Mouse (Mus musculus): ENCODE measurements around the gene Nampt.
"Not testable (repeated sequence)": the region's sequence is repeated elsewhere in the genome, so short reads cannot be mapped to it uniquely, and the experiment has no call there.

The Nampt gene

GRCm38 (mm10) chr12:32841442-32841900 lies 22.1 kb downstream of the Nampt start:
- no peak for DNase-seq (ENCODE audit: low spot score in 2 of 2)

GRCm38 (mm10) chr12:32846325-32846724 lies 27.0 kb downstream of the Nampt start:
- DNase-seq (ENCODE audit: low spot score in 2 of 2): no peak

DNA sequence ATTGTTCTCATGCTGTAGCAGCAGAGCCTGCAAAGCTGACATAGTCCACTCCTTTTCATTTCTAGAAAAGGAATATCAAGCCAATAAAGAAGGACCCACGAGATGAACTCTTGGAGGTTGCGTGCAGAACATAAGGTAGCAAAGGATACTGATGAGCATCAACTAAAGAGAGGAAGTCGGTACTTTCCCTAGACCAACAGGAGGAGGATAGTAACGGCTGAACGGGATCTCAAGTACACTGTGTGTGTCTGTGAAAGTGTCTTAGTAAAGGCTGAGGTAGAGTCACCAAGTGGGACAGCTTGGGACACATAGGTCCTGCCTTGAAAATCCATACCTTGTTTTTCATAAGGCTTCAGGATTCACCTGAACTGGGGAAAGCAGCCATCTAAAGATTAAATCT lies 34.4 kb downstream of the Nampt start:
- DNase-seq (ENCODE audit: low spot score in 2 of 2): no peak

DNA sequence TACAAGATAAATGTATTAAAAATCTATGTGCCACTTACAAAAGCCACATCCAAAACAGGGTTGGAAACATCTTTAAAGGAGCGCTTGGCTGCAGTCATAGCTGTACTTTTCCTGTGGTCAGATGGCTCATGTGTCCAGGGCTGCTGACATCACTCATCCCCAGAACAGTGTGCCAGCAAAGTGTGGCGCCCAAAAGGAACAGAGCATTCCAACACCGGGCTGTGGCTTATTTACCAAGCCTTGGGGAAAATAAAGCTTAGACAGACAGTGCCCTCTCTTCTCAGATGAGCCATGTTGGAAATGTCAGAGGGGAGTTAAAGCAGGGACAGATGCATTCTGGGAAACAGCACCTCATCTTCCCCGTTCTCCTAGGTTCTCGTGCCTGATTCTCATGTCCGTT lies 35.5 kb downstream of the Nampt start:
- peak; percentile 57 to 63 for DNase-seq (ENCODE audit: low spot score in 2 of 2)

DNA sequence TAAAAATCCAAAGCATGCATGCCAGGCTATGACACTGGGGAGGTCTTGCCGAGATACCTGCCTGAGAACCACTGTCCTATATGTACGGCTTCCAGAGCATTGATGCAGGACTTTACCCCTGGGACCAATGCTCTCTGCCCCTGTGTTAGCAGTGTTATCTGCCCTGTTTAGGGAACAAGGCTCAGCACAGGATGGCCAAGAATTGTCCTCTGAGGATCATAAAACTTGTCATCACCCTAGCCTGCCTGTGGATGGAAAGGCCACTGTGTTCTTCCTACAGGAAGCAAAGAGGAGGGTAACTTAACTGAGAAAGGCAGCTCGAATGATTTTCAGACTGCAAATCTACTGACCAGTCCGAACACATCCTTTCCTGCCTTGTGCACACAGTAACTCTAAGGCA lies 36.1 kb downstream of the Nampt start:
- peak; percentile 60 to 73 for DNase-seq (ENCODE audit: low spot score in 2 of 2)

GRCm38 (mm10) chr12:32856707-32857511 lies 37.6 kb downstream of the Nampt start:
- DNase-seq (ENCODE audit: low spot score in 2 of 2): peak; percentile 78 to 82

GRCm38 (mm10) chr12:32858444-32858843 lies 39.1 kb downstream of the Nampt start:
- no peak for DNase-seq (ENCODE audit: low spot score in 2 of 2)

- DNase-seq (ENCODE audit: low spot score in 2 of 2): no peak
Observed at GRCm38 (mm10) chr12:32860820-32861219, 41.5 kb downstream of the Nampt start.

GRCm38 (mm10) chr12:32870815-32871214 lies 51.5 kb downstream of the Nampt start:
- DNase-seq (ENCODE audit: low spot score in 2 of 2): no peak

DNA sequence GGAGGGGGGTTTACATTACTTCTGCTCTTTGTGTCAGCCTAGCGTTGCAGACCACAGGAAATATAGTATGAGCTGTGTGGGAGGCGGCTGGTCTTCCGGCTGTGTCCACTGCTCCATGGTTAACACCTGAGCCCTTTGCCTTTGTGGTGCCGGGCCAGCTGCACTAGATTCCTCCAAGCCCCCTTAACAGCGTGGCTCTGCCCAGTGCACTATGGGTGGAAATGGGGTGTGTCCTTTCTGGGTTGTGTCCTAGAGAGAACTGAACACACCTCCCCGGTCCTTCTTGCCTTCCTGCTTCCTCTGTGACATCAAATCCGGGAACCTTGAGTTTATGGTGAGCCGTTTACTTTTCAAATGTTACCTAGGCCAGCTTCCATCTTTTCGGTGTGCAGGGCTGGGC lies 58.2 kb downstream of the Nampt start:
- no peak for DNase-seq (ENCODE audit: low spot score in 2 of 2)

- DNase-seq (ENCODE audit: low spot score in 2 of 2): peak in 1 of 2 experiments; percentile 50
Observed at GRCm38 (mm10) chr12:32877964-32878571, 58.7 kb downstream of the Nampt start.

GRCm38 (mm10) chr12:32879371-32879770 lies 60.0 kb downstream of the Nampt start:
- DNase-seq (ENCODE audit: low spot score in 2 of 2): no peak

GRCm38 (mm10) chr12:32884356-32884755 lies 65.0 kb downstream of the Nampt start:
- DNase-seq (ENCODE audit: low spot score in 2 of 2): peak; percentile 79 to 82

GRCm38 (mm10) chr12:32885041-32885440 lies 65.7 kb downstream of the Nampt start:
- peak in 1 of 2 experiments; percentile 31 for DNase-seq (ENCODE audit: low spot score in 2 of 2)

GRCm38 (mm10) chr12:32886353-32886752 lies 67.0 kb downstream of the Nampt start:
- no peak for DNase-seq (ENCODE audit: low spot score in 2 of 2)

GRCm38 (mm10) chr12:32888226-32888625 lies 68.9 kb downstream of the Nampt start:
- DNase-seq (ENCODE audit: low spot score in 2 of 2): no peak

- DNase-seq (ENCODE audit: low spot score in 2 of 2): no peak
Observed at GRCm38 (mm10) chr12:32889846-32890245, 70.5 kb downstream of the Nampt start.

GRCm38 (mm10) chr12:32890455-32890854 lies 71.1 kb downstream of the Nampt start:
- DNase-seq (ENCODE audit: low spot score in 2 of 2): peak; percentile 67 to 71

DNA sequence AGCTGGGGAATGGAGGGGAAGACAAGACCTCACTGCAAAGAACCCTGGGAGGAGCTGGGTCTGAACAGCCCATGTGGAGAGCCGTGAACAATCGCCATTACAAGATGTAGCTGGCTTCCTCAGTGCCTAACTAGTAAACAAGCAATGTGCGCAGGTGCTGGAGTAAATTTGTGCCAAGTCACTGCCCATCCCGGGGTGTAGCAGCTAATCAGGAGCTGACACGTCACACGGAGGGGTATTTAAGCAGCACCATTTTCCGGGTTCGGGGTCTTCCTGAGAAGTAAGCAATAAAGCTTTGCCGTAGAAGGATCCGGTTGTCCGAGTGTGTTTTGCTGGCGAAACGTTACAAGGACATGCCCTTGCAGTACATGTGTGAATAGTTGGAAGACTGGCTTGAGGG lies 71.9 kb downstream of the Nampt start:
- not testable (repeated sequence) for DNase-seq (ENCODE audit: low spot score in 2 of 2)

- DNase-seq (ENCODE audit: low spot score in 2 of 2): no peak
Observed at GRCm38 (mm10) chr12:32893212-32893611, 73.9 kb downstream of the Nampt start.

- DNase-seq (ENCODE audit: low spot score in 2 of 2): no peak
Observed at GRCm38 (mm10) chr12:32895806-32896205, 76.5 kb downstream of the Nampt start.

GRCm38 (mm10) chr12:32896496-32896895 lies 77.2 kb downstream of the Nampt start:
- peak; percentile 54 to 57 for DNase-seq (ENCODE audit: low spot score in 2 of 2)

All from heart, adult 9 months (tissue).